Mouse (Mus musculus) limb, embryonic 12.5 days (tissue): Measurements from ENCODE around the gene 6430550D23Rik. TPM values are rescaled to one million over a fixed set of nuclear protein-coding genes. Genes with fewer than 3 reads are reported as not detected.
"Not testable (repeated sequence)": the region's sequence is repeated elsewhere in the genome, so short reads cannot be mapped to it uniquely, and the experiment has no call there.

ENCODE experiments used
- ATAC-seq: fragments of 200-750 bp; cut with Nextera tagmentation; 2 replicates; pipeline ENCODE4 v1.8.0; 2017; ENCODE audit warnings: low read depth, moderate TSS enrichment; ENCODE audit not compliant: insufficient number of reproducible peaks, insufficient read depth, low FRiP score, low TSS enrichment
- H3K27ac ChIP-seq: fragments of 300-500 bp; sonication (generic); 2 replicates; pipeline ENCODE4 v1.5.1; 2016; ENCODE audit warnings: mild to moderate bottlenecking, moderate library complexity
- H3K27me3 ChIP-seq: fragments of 300-500 bp; sonication (generic); 2 replicates; pipeline ENCODE4 v1.6.1; 2016; ENCODE audit warnings: mild to moderate bottlenecking, moderate library complexity
- H3K36me3 ChIP-seq: fragments of 300-500 bp; sonication (generic); 2 replicates; pipeline ENCODE4 v1.6.1; 2016; ENCODE audit warnings: mild to moderate bottlenecking, moderate library complexity
- H3K4me1 ChIP-seq: fragments of 300-500 bp; sonication (generic); replicated peaks from 2 replicates; pipeline ENCODE4 v1.6.1; 2016
- H3K4me2 ChIP-seq: fragments of 300-500 bp; sonication (generic); 2 replicates; pipeline ENCODE4 v1.6.1; 2016; ENCODE audit warnings: mild to moderate bottlenecking, moderate library complexity
- H3K4me3 ChIP-seq: fragments of 300-500 bp; sonication (generic); replicated peaks from 2 replicates; pipeline ENCODE4 v1.5.1; 2016; ENCODE audit warnings: mild to moderate bottlenecking
- H3K9ac ChIP-seq: fragments of 300-500 bp; sonication (generic); replicated peaks from 2 replicates; pipeline ENCODE4 v1.6.1; 2016; ENCODE audit warnings: mild to moderate bottlenecking, moderate library complexity
- H3K9me3 ChIP-seq: fragments of 300-500 bp; sonication (generic); 2 replicates; pipeline ENCODE4 v1.6.1; 2016; ENCODE audit warnings: mild to moderate bottlenecking, moderate library complexity
- WGBS: fragments of 180-500 bp; shearing (Covaris S2); methylation state at CpG from one replicate; pipeline ENCODE4 v1.1.7; 2016; 5-methylcytosine and 5-hydroxymethylcytosine counted together
- polyA plus RNA-seq: library from polyadenylated mRNA; unstranded; fragments of >200 nt; fragmentation: Nextera tagmentation; extraction: Ambion mirVana; gene quantifications from 2 replicates; pipeline ENCODE4 v1.2.1, GENCODE M21; 2016

6430550D23Rik gene
- polyA plus RNA-seq, 1 experiment from 2014 or later: 1.5 TPM

GRCm38 (mm10) chr2:155939897-155940529 is 67.8 kb downstream of the 6430550D23Rik start:
- Histone ChIP-seq H3K9ac (no peak overlapping the region), H3K36me3 (peaks cover 52% of the 10 kb centered on the region), H3K27me3 (no peaks in the 10 kb centered on the region), H3K4me3 (no peak overlapping the region), H3K4me1 (peaks cover 48% of the 10 kb centered on the region), H3K4me2 (no peak overlapping the region), H3K27ac (no peak overlapping the region), H3K9me3 (no peaks in the 10 kb centered on the region)
- 75% methylated on average over 7 of the region's 7 CpGs for WGBS
- ATAC-seq: no peak

GRCm38 (mm10) chr2:155929531-155930442 is 78.0 kb downstream of the 6430550D23Rik start, which contains the start of gene Uqcc1:
Uqcc1 (minus strand) TSS chr2:155930310.
- H3K4me1 ChIP-seq: peaks cover 19% of the 10 kb centered on the region
- H3K4me3 ChIP-seq: peak within 1 kb of the TSS; percentile 62
- H3K27me3 ChIP-seq: no peaks in the 10 kb centered on the region
- peak within 1 kb of the TSS; percentile 57 for H3K9ac ChIP-seq
- under 1% methylated on average over 38 of the region's 38 CpGs for WGBS
- H3K36me3 ChIP-seq: no peaks in the 10 kb centered on the region; the same call in 1 of the 2 replicates
- H3K9me3 ChIP-seq: peaks cover 3% of the 10 kb centered on the region; the same call in 1 of the 2 replicates
- H3K27ac ChIP-seq: peak within 1 kb of the TSS; percentile 91
- ATAC-seq: peak; percentile 85
- peak within 1 kb of the TSS; percentile 80 for H3K4me2 ChIP-seq

- WGBS: 59% methylated on average over 7 of the region's 7 CpGs
- Histone ChIP-seq H3K36me3 (peaks cover 8% of the 10 kb centered on the region), H3K4me1 (peaks cover 19% of the 10 kb centered on the region), H3K27me3 (no peaks in the 10 kb centered on the region), H3K4me2 (peak overlapping the region; percentile 80), H3K27ac (peak overlapping the region; percentile 91), H3K9ac (peak overlapping the region; percentile 57), H3K9me3 (peaks cover 3% of the 10 kb centered on the region; the same call in 1 of the 2 replicates), H3K4me3 (peak overlapping the region; percentile 62)
- no peak for ATAC-seq
Measured at GRCm38 (mm10) chr2:155928711-155929345, 78.9 kb downstream of the 6430550D23Rik start.

DNA sequence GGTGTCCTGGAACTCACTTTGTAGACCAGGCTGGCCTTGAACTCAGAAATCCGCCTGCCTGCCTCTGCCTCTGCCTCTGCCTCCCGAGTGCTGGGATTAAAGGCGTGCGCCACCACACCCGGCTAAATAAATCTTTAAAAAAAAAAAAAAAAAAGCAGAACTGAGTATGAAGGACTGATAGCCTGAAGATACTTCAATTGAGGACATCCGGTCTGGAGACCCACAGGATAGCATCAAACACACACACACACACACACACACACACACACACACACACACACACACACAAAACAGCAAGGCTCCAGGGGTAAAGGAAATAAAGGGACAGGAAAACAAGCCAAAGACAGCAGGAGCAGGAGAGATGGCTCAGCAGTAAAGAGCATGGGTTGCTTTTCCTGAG is 82.6 kb downstream of the 6430550D23Rik start:
- H3K27ac ChIP-seq, H3K4me2 ChIP-seq, ATAC-seq, H3K9ac ChIP-seq, H3K9me3 ChIP-seq, H3K4me3 ChIP-seq, H3K27me3 ChIP-seq: not testable (repeated sequence)
- peaks cover 18% of the 10 kb centered on the region for H3K36me3 ChIP-seq
- peaks cover 12% of the 10 kb centered on the region for H3K4me1 ChIP-seq
- 97% methylated on average over 6 of the region's 6 CpGs for WGBS

Other genes with a start within 250 kb of the 6430550D23Rik start
- gene Mmp24, start 232.6 kb downstream of the 6430550D23Rik start, polyA plus RNA-seq: 0.09 and 0.10 TPM in 2 replicates
- 13.0 and 13.5 TPM in 2 replicates for gene BC029722, start 188.6 kb downstream of the 6430550D23Rik start, polyA plus RNA-seq
- gene Eif6, start 181.1 kb downstream of the 6430550D23Rik start, polyA plus RNA-seq: 180 and 186 TPM in 2 replicates
- 0.28 and 0.31 TPM in 2 replicates for gene Fam83c, start 173.1 kb downstream of the 6430550D23Rik start, polyA plus RNA-seq
- gene Uqcc1, start 77.7 kb downstream of the 6430550D23Rik start, polyA plus RNA-seq: 64.8 and 66.9 TPM in 2 replicates
- gene Gm15557, start 67.2 kb downstream of the 6430550D23Rik start, polyA plus RNA-seq: 0.40 and 0.72 TPM in 2 replicates
- 59.4 and 66.1 TPM in 2 replicates for gene Gdf5, start 62.6 kb downstream of the 6430550D23Rik start, polyA plus RNA-seq
- gene Cep250, start 51.5 kb downstream of the 6430550D23Rik start, polyA plus RNA-seq: 35.1 and 40.6 TPM in 2 replicates
- gene Ergic3, start 68 bp upstream of the 6430550D23Rik start, polyA plus RNA-seq: 184 and 185 TPM in 2 replicates
- gene Fer1l4, start 45.0 kb upstream of the 6430550D23Rik start, polyA plus RNA-seq: 0.22 TPM in 1 of 2 replicates, not detected in the other
- 6.4 and 6.9 TPM in 2 replicates for gene Spag4, start 57.2 kb upstream of the 6430550D23Rik start, polyA plus RNA-seq
- gene Cpne1, start 104.0 kb upstream of the 6430550D23Rik start, polyA plus RNA-seq: 73.9 TPM in 2 replicates
- gene Rbm12, start 104.0 kb upstream of the 6430550D23Rik start, polyA plus RNA-seq: 38.0 and 51.8 TPM in 2 replicates
- gene Gm28036, start 119.1 kb upstream of the 6430550D23Rik start, polyA plus RNA-seq: 16.8 and 22.0 TPM in 2 replicates
- 447 and 463 TPM in 2 replicates for gene Romo1, start 136.1 kb upstream of the 6430550D23Rik start, polyA plus RNA-seq
- gene Nfs1, start 136.2 kb upstream of the 6430550D23Rik start, polyA plus RNA-seq: 32.9 and 33.7 TPM in 2 replicates
- gene Rbm39, start 172.3 kb upstream of the 6430550D23Rik start, polyA plus RNA-seq: 757 and 825 TPM in 2 replicates
- gene Phf20, start 188.5 kb upstream of the 6430550D23Rik start, polyA plus RNA-seq: 84.3 and 88.3 TPM in 2 replicates